Mouse (Mus musculus): ENCODE results near the gene I0C0044D17Rik. TPM values are rescaled to one million over a fixed set of nuclear protein-coding genes. Genes with fewer than 3 reads are reported as not detected.
"Not testable (repeated sequence)": the region's sequence is repeated elsewhere in the genome, so short reads cannot be mapped to it uniquely, and the experiment has no call there.

Gene I0C0044D17Rik
- total and polyA plus RNA-seq, 3 experiments, result not detected

DNA sequence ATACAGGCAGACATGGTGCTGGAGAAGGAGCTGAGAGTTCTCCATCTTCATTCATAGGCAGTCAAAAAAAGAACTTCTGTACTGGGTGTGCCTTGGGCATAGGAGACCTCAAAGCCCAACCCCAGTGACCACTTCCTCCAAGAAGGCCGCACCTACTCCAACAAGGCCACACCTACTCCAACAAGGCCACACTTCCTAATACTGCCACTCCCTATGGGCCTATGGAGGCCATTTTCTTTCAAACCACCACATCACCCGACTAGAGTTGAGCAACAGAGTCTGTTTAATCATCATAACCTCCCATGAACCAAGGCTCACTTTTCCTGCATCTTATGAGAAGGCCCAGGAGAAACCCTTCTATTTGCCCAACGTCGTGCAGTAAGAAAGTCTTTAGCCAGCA, 21.6 kb upstream of the I0C0044D17Rik start:
- TF ChIP-seq CTCF (IDR thresholded peaks at IDR 0.05), result no peak
- TF ChIP-seq EP300 (IDR thresholded peaks at IDR 0.05; ENCODE audit: insufficient read depth, low read depth, low read length), result no peak
- TF ChIP-seq POLR2A (IDR thresholded peaks at IDR 0.05; ENCODE audit: insufficient read depth, low read depth, low read length), result no peak
- 89% methylated on average over 4 of the region's 4 CpGs for WGBS
- H3K79me2 ChIP-seq (replicated peaks; ENCODE audit: control insufficient read depth, insufficient read depth, low read length), result no peaks in the 10 kb centered on the region
- intact Hi-C loops (cut with DNase I), result no loop called here
- H3K4me1 ChIP-seq (ENCODE audit: control insufficient read depth, insufficient read depth, low read length), result no peaks in the 10 kb centered on the region
- no peak overlapping the region for H3K9ac ChIP-seq (ENCODE audit: low read depth, low read length)
- H3K36me3 ChIP-seq (ENCODE audit: control insufficient read depth, insufficient read depth, low read length), result no peaks in the 10 kb centered on the region
- DNase-seq, result no peak
- no peak overlapping the region for H3K4me3 ChIP-seq
- no peaks in the 10 kb centered on the region for H3K27me3 ChIP-seq (ENCODE audit: control insufficient read depth, insufficient read depth, low read length)
- H3K27ac ChIP-seq, result no peak overlapping the region

DNA sequence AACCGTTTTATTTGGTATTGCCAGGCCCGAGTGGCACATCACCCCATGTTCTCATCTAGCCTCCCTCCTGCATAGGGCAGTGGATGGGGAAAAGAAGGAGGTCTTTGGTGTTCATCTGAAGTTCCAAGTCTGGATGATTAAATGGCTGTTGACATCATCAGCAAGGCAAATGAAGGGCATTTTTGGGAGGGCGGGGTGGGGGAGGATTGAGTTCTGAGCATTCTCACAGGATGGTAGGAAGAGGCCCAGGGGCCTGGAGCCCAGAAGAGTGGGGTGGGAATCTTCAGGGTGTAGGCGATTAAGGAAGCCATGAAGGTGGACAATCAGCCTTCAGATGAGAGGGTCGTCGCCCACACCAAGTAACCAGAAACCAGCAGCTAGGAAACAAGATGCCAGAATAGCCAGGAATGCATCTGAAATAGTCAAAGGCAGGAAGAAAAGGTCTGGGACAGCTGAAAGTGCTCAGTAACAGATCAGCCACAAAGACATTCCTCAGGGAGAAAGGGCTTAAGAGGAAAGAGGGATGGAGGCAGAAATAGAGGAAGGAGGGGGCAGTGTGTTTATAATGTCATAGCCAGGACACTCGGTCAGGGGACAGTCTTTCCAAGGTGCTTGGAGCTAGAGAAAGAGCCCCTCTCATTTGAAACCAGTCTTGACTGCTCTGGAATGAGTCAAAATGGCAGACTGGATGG, 20.4 kb upstream of the I0C0044D17Rik start:
- no peaks in the 10 kb centered on the region for H3K4me1 ChIP-seq (ENCODE audit: control insufficient read depth, insufficient read depth, low read length)
- no peak overlapping the region for H3K27ac ChIP-seq
- intact Hi-C loops (cut with DNase I), result no loop called here
- no peak for TF ChIP-seq POLR2A (IDR thresholded peaks at IDR 0.05; ENCODE audit: insufficient read depth, low read depth, low read length)
- TF ChIP-seq EP300 (IDR thresholded peaks at IDR 0.05; ENCODE audit: insufficient read depth, low read depth, low read length), result no peak
- no peak for TF ChIP-seq CTCF (IDR thresholded peaks at IDR 0.05)
- no peak for DNase-seq
- H3K36me3 ChIP-seq (ENCODE audit: control insufficient read depth, insufficient read depth, low read length), result no peaks in the 10 kb centered on the region
- no peaks in the 10 kb centered on the region for H3K79me2 ChIP-seq (replicated peaks; ENCODE audit: control insufficient read depth, insufficient read depth, low read length)
- whole genome bisulfite sequencing, result 81% methylated on average over 7 of the region's 7 CpGs
- H3K4me3 ChIP-seq, result no peak overlapping the region
- H3K27me3 ChIP-seq (ENCODE audit: control insufficient read depth, insufficient read depth, low read length), result no peaks in the 10 kb centered on the region
- H3K9ac ChIP-seq (ENCODE audit: low read depth, low read length), result no peak overlapping the region

DNA sequence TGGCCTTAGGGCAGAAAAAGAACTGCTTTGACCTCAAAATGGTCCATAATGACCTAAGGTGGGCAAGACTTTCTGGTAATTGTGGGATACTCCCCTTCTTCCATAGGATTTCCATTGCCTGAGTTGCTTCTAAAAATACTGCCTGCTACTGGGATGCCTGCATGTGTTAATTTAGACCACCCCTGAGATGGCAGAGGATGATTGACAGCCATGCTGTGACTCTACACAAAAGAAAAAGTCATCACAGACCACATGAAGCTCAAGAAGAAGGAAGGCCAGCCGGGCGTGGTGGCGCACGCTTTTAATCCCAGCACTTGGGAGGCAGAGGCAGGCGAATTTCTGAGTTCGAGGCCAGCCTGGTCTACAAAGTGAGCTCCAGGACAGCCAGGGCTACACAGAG, 17.6 kb upstream of the I0C0044D17Rik start:
- H3K79me2 ChIP-seq (replicated peaks; ENCODE audit: control insufficient read depth, insufficient read depth, low read length); H3K4me3 ChIP-seq; H3K36me3 ChIP-seq (ENCODE audit: control insufficient read depth, insufficient read depth, low read length); H3K4me1 ChIP-seq (ENCODE audit: control insufficient read depth, insufficient read depth, low read length); H3K27me3 ChIP-seq (ENCODE audit: control insufficient read depth, insufficient read depth, low read length); DNase-seq; H3K27ac ChIP-seq; intact Hi-C loops (cut with DNase I); H3K9ac ChIP-seq (ENCODE audit: low read depth, low read length): not testable (repeated sequence)
- 95% methylated on average over 6 of the region's 6 CpGs for WGBS

DNA sequence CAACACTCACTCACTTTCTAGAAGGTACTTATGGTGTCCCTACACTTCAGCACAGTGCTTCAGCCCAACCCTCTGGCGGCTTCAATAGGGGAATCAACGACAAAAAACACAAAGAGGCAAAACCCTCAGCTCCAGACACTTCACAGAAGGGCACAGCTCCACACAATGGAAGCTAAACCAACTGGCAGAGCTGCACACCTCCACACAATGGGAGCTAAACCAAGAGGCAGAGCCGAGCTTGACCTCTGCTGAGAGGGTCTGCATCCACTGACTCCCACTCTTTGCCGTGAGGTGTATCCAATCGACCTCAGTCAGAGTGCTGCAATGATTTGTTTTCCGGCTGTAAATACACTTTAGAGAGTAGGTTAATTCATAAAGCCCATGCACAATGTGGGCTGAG, 16.9 kb upstream of the I0C0044D17Rik start:
- no peaks in the 10 kb centered on the region for H3K4me1 ChIP-seq (ENCODE audit: control insufficient read depth, insufficient read depth, low read length)
- 77% methylated on average over 6 of the region's 6 CpGs for WGBS
- DNase-seq, result no peak
- TF ChIP-seq POLR2A (IDR thresholded peaks at IDR 0.05; ENCODE audit: insufficient read depth, low read depth, low read length), result no peak
- TF ChIP-seq CTCF (IDR thresholded peaks at IDR 0.05), result no peak
- TF ChIP-seq EP300 (IDR thresholded peaks at IDR 0.05; ENCODE audit: insufficient read depth, low read depth, low read length), result no peak
- no peak overlapping the region for H3K9ac ChIP-seq (ENCODE audit: low read depth, low read length)
- H3K4me3 ChIP-seq, result no peak overlapping the region
- H3K27ac ChIP-seq, result no peak overlapping the region
- no peaks in the 10 kb centered on the region for H3K36me3 ChIP-seq (ENCODE audit: control insufficient read depth, insufficient read depth, low read length)
- no peaks in the 10 kb centered on the region for H3K27me3 ChIP-seq (ENCODE audit: control insufficient read depth, insufficient read depth, low read length)
- intact Hi-C loops (cut with DNase I), result no loop called here
- H3K79me2 ChIP-seq (replicated peaks; ENCODE audit: control insufficient read depth, insufficient read depth, low read length), result no peaks in the 10 kb centered on the region

DNA sequence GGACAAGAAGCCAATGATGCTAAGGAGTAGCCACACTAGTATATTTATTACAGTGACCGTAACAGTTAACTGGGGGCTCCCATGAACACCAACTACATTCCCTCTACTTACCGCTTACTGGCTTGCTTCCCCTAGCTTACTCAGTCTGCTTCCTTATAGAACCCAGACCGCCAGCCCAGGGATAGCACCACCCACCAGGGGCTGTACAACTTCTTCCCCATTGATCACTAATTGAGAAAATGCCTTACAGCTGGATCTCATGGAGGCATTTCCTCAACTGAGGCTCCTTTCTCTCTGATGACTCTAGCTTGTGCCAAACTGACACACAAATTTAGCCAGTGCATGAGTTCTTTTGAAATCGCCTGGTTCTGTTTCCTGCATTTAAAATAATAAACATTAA, 15.3 kb upstream of the I0C0044D17Rik start:
- no peak overlapping the region for H3K4me3 ChIP-seq
- no peaks in the 10 kb centered on the region for H3K4me1 ChIP-seq (ENCODE audit: control insufficient read depth, insufficient read depth, low read length)
- no peak for TF ChIP-seq CTCF (IDR thresholded peaks at IDR 0.05)
- no peak for TF ChIP-seq POLR2A (IDR thresholded peaks at IDR 0.05; ENCODE audit: insufficient read depth, low read depth, low read length)
- no peak for TF ChIP-seq EP300 (IDR thresholded peaks at IDR 0.05; ENCODE audit: insufficient read depth, low read depth, low read length)
- H3K36me3 ChIP-seq (ENCODE audit: control insufficient read depth, insufficient read depth, low read length), result no peaks in the 10 kb centered on the region
- H3K27ac ChIP-seq, result no peak overlapping the region
- no peak overlapping the region for H3K9ac ChIP-seq (ENCODE audit: low read depth, low read length)
- H3K27me3 ChIP-seq (ENCODE audit: control insufficient read depth, insufficient read depth, low read length), result no peaks in the 10 kb centered on the region
- no peak for DNase-seq
- WGBS, result 81% methylated on average over 4 of the region's 4 CpGs
- intact Hi-C loops (cut with DNase I), result no loop called here
- no peaks in the 10 kb centered on the region for H3K79me2 ChIP-seq (replicated peaks; ENCODE audit: control insufficient read depth, insufficient read depth, low read length)

DNA sequence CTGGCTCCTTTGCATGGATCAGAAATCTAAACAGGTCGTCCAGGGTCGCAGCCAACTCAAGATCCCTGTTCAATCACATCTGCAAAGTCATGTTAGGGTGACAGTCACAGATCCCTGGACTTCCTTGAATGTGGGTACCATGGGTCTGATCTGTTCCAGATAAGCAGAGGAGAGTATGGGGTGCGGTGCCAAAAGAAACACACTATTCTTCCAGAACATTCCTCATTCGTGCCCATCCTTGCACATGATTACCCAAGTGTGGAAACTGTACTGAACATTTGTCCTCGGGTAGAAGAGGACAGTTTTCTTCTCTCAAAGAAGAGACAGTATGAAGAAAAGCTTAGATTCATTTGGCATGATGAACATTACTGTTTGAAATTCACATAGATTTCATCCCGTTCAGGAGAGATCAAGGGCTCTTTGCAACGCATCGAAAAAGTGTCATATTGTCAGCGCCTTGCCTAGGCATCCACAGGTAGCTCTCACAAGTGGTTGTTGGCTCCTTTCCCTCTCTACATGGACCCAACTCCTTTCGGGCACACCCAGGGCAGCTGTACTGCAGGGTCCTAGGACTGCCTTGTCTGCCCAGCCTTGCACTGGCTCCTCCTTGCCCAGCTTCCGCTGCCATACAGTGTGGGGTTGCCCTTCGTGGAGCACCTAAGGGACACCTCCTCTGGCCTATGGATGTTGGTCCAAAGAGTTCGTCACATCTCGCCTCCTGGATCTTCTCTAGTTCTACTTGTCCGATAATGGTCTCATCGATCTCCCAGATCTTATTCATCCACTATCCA, 14.3 kb upstream of the I0C0044D17Rik start:
- WGBS, result 89% methylated on average over 16 of the region's 16 CpGs
- TF ChIP-seq EP300 (IDR thresholded peaks at IDR 0.05; ENCODE audit: insufficient read depth, low read depth, low read length), result no peak
- TF ChIP-seq POLR2A (IDR thresholded peaks at IDR 0.05; ENCODE audit: insufficient read depth, low read depth, low read length), result no peak
- no peak for TF ChIP-seq CTCF (IDR thresholded peaks at IDR 0.05)
- Histone ChIP-seq H3K9ac (ENCODE audit: low read depth, low read length) (no peak overlapping the region), H3K27me3 (ENCODE audit: control insufficient read depth, insufficient read depth, low read length) (no peaks in the 10 kb centered on the region), H3K79me2 (replicated peaks; ENCODE audit: control insufficient read depth, insufficient read depth, low read length) (no peaks in the 10 kb centered on the region), H3K27ac (no peak overlapping the region), H3K4me1 (ENCODE audit: control insufficient read depth, insufficient read depth, low read length) (no peaks in the 10 kb centered on the region), H3K36me3 (ENCODE audit: control insufficient read depth, insufficient read depth, low read length) (no peaks in the 10 kb centered on the region), H3K4me3 (no peak overlapping the region)
- intact Hi-C loops (cut with DNase I), result no loop called here
- no peak for DNase-seq
